Mouse (Mus musculus): Measurements from ENCODE around the gene Dmkn.
"Not testable (repeated sequence)": the region's sequence is repeated elsewhere in the genome, so short reads cannot be mapped to it uniquely, and the experiment has no call there.

Gene Dmkn

GRCm38 (mm10) chr7:30763456-30763855 lies at the start of gene Dmkn:
Dmkn (plus strand) TSS chr7:30763756.
- DNase-seq: no peak

GRCm38 (mm10) chr7:30717006-30717715 lies 46.4 kb upstream of the Dmkn start:
- DNase-seq: peak; percentile 57

- no peak for DNase-seq
Observed at GRCm38 (mm10) chr7:30717716-30718046, 45.9 kb upstream of the Dmkn start.

- DNase-seq: no peak
Observed at GRCm38 (mm10) chr7:30719669-30720068, 43.9 kb upstream of the Dmkn start.

GRCm38 (mm10) chr7:30721286-30721685 lies 42.3 kb upstream of the Dmkn start:
- no peak for DNase-seq

- no peak for DNase-seq
Observed at GRCm38 (mm10) chr7:30723274-30723953, 40.1 kb upstream of the Dmkn start.

GRCm38 (mm10) chr7:30728214-30728613 lies 35.3 kb upstream of the Dmkn start:
- DNase-seq: no peak

GRCm38 (mm10) chr7:30728739-30729395 lies 34.7 kb upstream of the Dmkn start:
- DNase-seq: no peak

GRCm38 (mm10) chr7:30729396-30730063 lies 34.0 kb upstream of the Dmkn start, which contains the start of gene Tmem147:
Tmem147 (minus strand) TSS chr7:30729540.
- peak; percentile 95 for DNase-seq

GRCm38 (mm10) chr7:30730064-30730722 lies 33.4 kb upstream of the Dmkn start:
- DNase-seq: not testable (repeated sequence)

- no peak for DNase-seq
Observed at GRCm38 (mm10) chr7:30736211-30736610, 27.3 kb upstream of the Dmkn start.

GRCm38 (mm10) chr7:30742570-30742969 lies 21.0 kb upstream of the Dmkn start:
- DNase-seq: not testable (repeated sequence)

GRCm38 (mm10) chr7:30743617-30744016 lies 19.9 kb upstream of the Dmkn start, which contains the start of gene Gapdhs:
Gapdhs (minus strand) TSS chr7:30743681.
- not testable (repeated sequence) for DNase-seq

- peak; percentile 67 for DNase-seq
Observed at GRCm38 (mm10) chr7:30744022-30744598, 19.4 kb upstream of the Dmkn start.

- no peak for DNase-seq
Observed at GRCm38 (mm10) chr7:30747525-30748204, 15.9 kb upstream of the Dmkn start.

GRCm38 (mm10) chr7:30749824-30750606 lies 13.5 kb upstream of the Dmkn start:
- no peak for DNase-seq

GRCm38 (mm10) chr7:30751086-30751669 lies 12.4 kb upstream of the Dmkn start, which contains the start of gene Sbsn:
Sbsn (plus strand) TSS chr7:30751471.
- DNase-seq: no peak

GRCm38 (mm10) chr7:30757001-30757400 lies 6.6 kb upstream of the Dmkn start:
- DNase-seq: no peak

- DNase-seq: peak; percentile 37
Observed at GRCm38 (mm10) chr7:30758853-30759252, 4.7 kb upstream of the Dmkn start.

- no peak for DNase-seq
Observed at GRCm38 (mm10) chr7:30761769-30762352, 1.7 kb upstream of the Dmkn start.
